8 mouse cellular contexts compared by ENCODE assay signal in genomic region chr2:66409740-66410290, GRCm38 (mm10). TPM values are rescaled to one million over a fixed set of nuclear protein-coding genes. Genes with fewer than 3 reads are reported as not detected.
DNase-seq lines count a peak whose midpoint lies in the region; ATAC-seq and TF ChIP-seq lines count a peak whose summit lies in the region.
"Had no signal": no experiment of that assay in that cellular context is flagged by ENCODE, and none has a peak within 500 bp of the region (broad histone marks: within the 10 kb centered on the region; RNA-seq: fewer than 3 reads in every experiment).

No protein-coding gene starts in this region.

- WGBS in embryonic facial prominence, embryonic 12.5 days: under 1% methylated on average over 14 of the region's 14 CpGs
- 2% methylated on average over 14 of the region's 14 CpGs for WGBS in lung, postnatal 0 days

- peak; percentile 65 for DNase-seq in CD4-positive, CD25-positive, alpha-beta regulatory T cell, adult 2 months (ENCODE audit: low read depth, low spot score)
- DNase-seq in ZHBTc4 (ENCODE audit: low read depth, low spot score): peak; percentile 60
- peak; percentile 4 to 17 for DNase-seq in heart, postnatal 36 days
- DNase-seq in layer of hippocampus, adult 8-10 months (ENCODE audit: low spot score in 2 of 2): peak; percentile 33 to 44
- peak; percentile 79 for DNase-seq in lung, postnatal 0 days (ENCODE audit: low spot score)
- peak; percentile 63 for DNase-seq in right cerebral cortex, adult 18-20 months

- no peaks in the 10 kb centered on the region for H3K36me3 ChIP-seq in embryonic facial prominence, embryonic 12.5 days
- H3K36me3 ChIP-seq in lung, postnatal 0 days (ENCODE audit: insufficient read depth, low read length): no peaks in the 10 kb centered on the region

- no peak for TF ChIP-seq EP300 in lung, postnatal 0 days (IDR thresholded peaks at IDR 0.05)

- peak; percentile 79 for TF ChIP-seq CTCF in lung, postnatal 0 days (IDR thresholded peaks at IDR 0.05)

- H3K27me3 ChIP-seq in embryonic facial prominence, embryonic 12.5 days: peaks cover 13% of the 10 kb centered on the region
- H3K27me3 ChIP-seq in lung, postnatal 0 days (replicated peaks; ENCODE audit: insufficient read depth, low read length): 0 out of 2 replicates have a peak, but pooled peaks cover 3% of the 10 kb centered on the region

- no peak overlapping the region for H3K9ac ChIP-seq in embryonic facial prominence, embryonic 12.5 days
- no peak overlapping the region for H3K9ac ChIP-seq in lung, postnatal 0 days (replicated peaks; ENCODE audit: low read depth)

- H3K4me3 ChIP-seq in embryonic facial prominence, embryonic 12.5 days: peak overlapping the region; percentile 46
- H3K4me3 ChIP-seq in lung, postnatal 0 days (ENCODE audit: low read depth, low read length): peak overlapping the region; percentile 30

- intact Hi-C loops in heart, postnatal 36 days (cut with DNase I): loop anchor here (1.0 to 10.0 kb wide), 2 partner anchors 153 to 1015 kb away; no protein-coding TSS in a partner anchor

- H3K27ac ChIP-seq in embryonic facial prominence, embryonic 12.5 days: no peak overlapping the region
- no peak overlapping the region for H3K27ac ChIP-seq in lung, postnatal 0 days (ENCODE audit: low read length)
- H3K27ac ChIP-seq: macrophage had no signal

- H3K4me1 ChIP-seq in embryonic facial prominence, embryonic 12.5 days: peaks cover 7% of the 10 kb centered on the region; the same call in 1 of the 2 replicates
- no peaks in the 10 kb centered on the region for H3K4me1 ChIP-seq in lung, postnatal 0 days (ENCODE audit: insufficient read depth, low read depth, low read length)

- ATAC-seq in embryonic facial prominence, embryonic 12.5 days (ENCODE audit: insufficient number of reproducible peaks, insufficient read depth, low FRiP score, low TSS enrichment): no peak
- ATAC-seq in lung, postnatal 0 days: peak; percentile 12; the same call in 1 of the 2 replicates

- H3K4me2 ChIP-seq in embryonic facial prominence, embryonic 12.5 days (replicated peaks): peak overlapping the region; percentile 69
- peak overlapping the region; percentile 62 for H3K4me2 ChIP-seq in lung, postnatal 0 days (replicated peaks; ENCODE audit: low read depth, low read length)

- H3K9me3 ChIP-seq in embryonic facial prominence, embryonic 12.5 days: no peaks in the 10 kb centered on the region
- H3K9me3 ChIP-seq in lung, postnatal 0 days (ENCODE audit: low read length): no peaks in the 10 kb centered on the region

RNA-seq across cellular contexts. Expression of gene Scn1a, which starts 30.8 kb away (rescaled TPM):
- polyA plus RNA-seq in embryonic facial prominence, embryonic 12.5 days (2016; fragmentation: Nextera tagmentation; extraction: Ambion mirVana): 1.4 and 2.1 TPM in 2 replicates
- total RNA-seq in heart, postnatal 36 days (2021): not detected
- 10 to 100 TPM; 65.6 to 81.2 (median 75.2) TPM for total RNA-seq in layer of hippocampus, adult 8-10 months (2022)
- polyA plus RNA-seq in lung, postnatal 0 days (2015; fragmentation: Nextera tagmentation; extraction: Ambion mirVana): not detected in 2 replicates
- polyA plus RNA-seq: macrophage had no signal

Comparison
In these comparisons a context has a peak if more than half of its experiments do, and no peak if none do; other contexts are left out.
1. DNase-seq: peak in every context shown above with its lines; median percentile 79 in lung, postnatal 0 days; 65 in CD4-positive, CD25-positive, alpha-beta regulatory T cell, adult 2 months; 63 in right cerebral cortex, adult 18-20 months; 60 in ZHBTc4; 38 in layer of hippocampus, adult 8-10 months; 10 in heart, postnatal 36 days.
2. RNA of gene Scn1a, which starts 30.8 kb away (total RNA-seq): 65.6 to 81.2 TPM in layer of hippocampus, adult 8-10 months; not detected in heart, postnatal 36 days; every median in the first group is over 10 times any median in the second.